Mouse (Mus musculus) lung, postnatal 4 days (tissue): Measurements from ENCODE around the gene Kcnip2.
"Not testable (repeated sequence)": the region's sequence is repeated elsewhere in the genome, so short reads cannot be mapped to it uniquely, and the experiment has no call there.

ENCODE experiments used
- DNase-seq, 2 experiments: peaks; one replicate each; pipeline ENCODE4 v3.0.0; 2021

The Kcnip2 gene

GRCm38 (mm10) chr19:45811028-45811674 lies 4.7 kb downstream of the Kcnip2 start:
- DNase-seq, result no peak

GRCm38 (mm10) chr19:45807732-45808131 lies 8.1 kb downstream of the Kcnip2 start:
- no peak for DNase-seq

- not testable (repeated sequence) for DNase-seq
Measured at GRCm38 (mm10) chr19:45805817-45806216, 10.0 kb downstream of the Kcnip2 start.

GRCm38 (mm10) chr19:45804593-45805368 lies 11.1 kb downstream of the Kcnip2 start:
- DNase-seq, result peak in 1 of 2 experiments; percentile 34

- no peak for DNase-seq
Measured at GRCm38 (mm10) chr19:45803408-45803807, 12.5 kb downstream of the Kcnip2 start.

- DNase-seq, result no peak
Measured at GRCm38 (mm10) chr19:45802702-45803101, 13.2 kb downstream of the Kcnip2 start.

GRCm38 (mm10) chr19:45796879-45797278 lies 19.0 kb downstream of the Kcnip2 start:
- no peak for DNase-seq

GRCm38 (mm10) chr19:45796061-45796556 lies 19.8 kb downstream of the Kcnip2 start:
- peak; percentile 59 to 68 for DNase-seq

- peak; percentile 30 to 54 for DNase-seq
Measured at GRCm38 (mm10) chr19:45795406-45795944, 20.4 kb downstream of the Kcnip2 start.

- no peak for DNase-seq
Measured at GRCm38 (mm10) chr19:45794718-45795117, 21.1 kb downstream of the Kcnip2 start.

GRCm38 (mm10) chr19:45792404-45792803 lies 23.5 kb downstream of the Kcnip2 start:
- DNase-seq, result no peak

- peak; percentile 50 to 63 for DNase-seq
Measured at GRCm38 (mm10) chr19:45789888-45790874, 25.7 kb downstream of the Kcnip2 start.

- DNase-seq, result no peak
Measured at GRCm38 (mm10) chr19:45789365-45789764, 26.5 kb downstream of the Kcnip2 start.

GRCm38 (mm10) chr19:45788337-45788736 lies 27.5 kb downstream of the Kcnip2 start:
- no peak for DNase-seq

GRCm38 (mm10) chr19:45787450-45787849 lies 28.4 kb downstream of the Kcnip2 start:
- DNase-seq, result no peak

- no peak for DNase-seq
Measured at GRCm38 (mm10) chr19:45785470-45785869, 30.4 kb downstream of the Kcnip2 start.

- no peak for DNase-seq
Measured at GRCm38 (mm10) chr19:45783933-45784576, 31.8 kb downstream of the Kcnip2 start.

GRCm38 (mm10) chr19:45783181-45783932 lies 32.5 kb downstream of the Kcnip2 start, which contains the start of gene Mgea5:
Gene Mgea5 (minus strand): TSS chr19:45783837.
- DNase-seq, result peak; percentile 99

- peak; percentile 84 to 86 for DNase-seq
Measured at GRCm38 (mm10) chr19:45782315-45783001, 33.4 kb downstream of the Kcnip2 start.

GRCm38 (mm10) chr19:45781676-45782075 lies 34.2 kb downstream of the Kcnip2 start:
- DNase-seq, result no peak
